Mouse (Mus musculus) E14TG2a.4 (cell line): Measurements from ENCODE around the gene Pfdn5.

Source experiments
- H3K27me3 ChIP-seq: 2 replicates; pipeline ENCODE4 v1.6.1; 2014; ENCODE audit warnings: low read length, control low read depth; ENCODE audit not compliant: insufficient read depth
- H3K36me3 ChIP-seq: 2 replicates; pipeline ENCODE4 v1.6.1; 2014; ENCODE audit warnings: low read length, control low read depth; ENCODE audit not compliant: insufficient read depth
- H3K4me1 ChIP-seq: replicated peaks from 2 replicates; pipeline ENCODE4 v1.6.1; 2014; ENCODE audit warnings: low read depth, low read length, control low read depth
- H3K4me3 ChIP-seq: replicated peaks from 2 replicates; pipeline ENCODE4 v1.5.1; 2014; ENCODE audit warnings: mild to moderate bottlenecking, low read length
- H3K9me3 ChIP-seq: 2 replicates; pipeline ENCODE4 v1.6.1; 2014; ENCODE audit warnings: low read length, control low read depth
- CTCF ChIP-seq: conservative IDR thresholded peaks from 2 replicates; pipeline ENCODE4 v1.5.1; 2014; ENCODE audit warnings: low read length
- NANOG ChIP-seq: IDR thresholded peaks from 2 replicates; pipeline ENCODE4 v1.6.1; 2014; ENCODE audit warnings: borderline replicate concordance, low read length, mixed read lengths
- POU5F1 ChIP-seq: IDR thresholded peaks from 2 replicates; pipeline ENCODE4 v1.6.1; 2014; ENCODE audit warnings: low read length, borderline replicate concordance

The Pfdn5 gene

DNA sequence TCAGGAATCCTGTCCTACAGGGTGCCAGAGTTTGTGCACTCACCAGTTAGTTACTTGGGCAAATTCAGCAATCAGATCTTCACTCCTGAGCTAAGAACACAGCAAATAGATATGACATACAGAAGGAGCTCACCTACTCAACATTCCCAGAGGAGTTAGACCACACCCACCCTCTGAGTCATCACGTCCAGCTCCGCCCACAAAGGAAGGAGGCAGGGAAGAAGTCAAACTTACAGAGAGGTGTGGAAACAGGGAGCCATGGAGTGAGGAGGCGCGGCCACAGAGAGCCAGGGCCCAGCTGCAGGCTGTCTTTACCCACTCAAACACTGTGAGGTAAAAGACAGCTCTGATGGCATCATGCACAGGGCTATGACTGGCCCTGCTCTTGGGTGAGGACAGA lies 20.5 kb downstream of the Pfdn5 start:
- Histone ChIP-seq H3K4me3 (no peak overlapping the region), H3K9me3 (no peaks in the 10 kb centered on the region), H3K4me1 (peaks cover 50% of the 10 kb centered on the region), H3K27me3 (no peaks in the 10 kb centered on the region), H3K36me3 (peaks cover 71% of the 10 kb centered on the region)
- TF ChIP-seq CTCF (no peak), NANOG (no peak), POU5F1 (no peak)

DNA sequence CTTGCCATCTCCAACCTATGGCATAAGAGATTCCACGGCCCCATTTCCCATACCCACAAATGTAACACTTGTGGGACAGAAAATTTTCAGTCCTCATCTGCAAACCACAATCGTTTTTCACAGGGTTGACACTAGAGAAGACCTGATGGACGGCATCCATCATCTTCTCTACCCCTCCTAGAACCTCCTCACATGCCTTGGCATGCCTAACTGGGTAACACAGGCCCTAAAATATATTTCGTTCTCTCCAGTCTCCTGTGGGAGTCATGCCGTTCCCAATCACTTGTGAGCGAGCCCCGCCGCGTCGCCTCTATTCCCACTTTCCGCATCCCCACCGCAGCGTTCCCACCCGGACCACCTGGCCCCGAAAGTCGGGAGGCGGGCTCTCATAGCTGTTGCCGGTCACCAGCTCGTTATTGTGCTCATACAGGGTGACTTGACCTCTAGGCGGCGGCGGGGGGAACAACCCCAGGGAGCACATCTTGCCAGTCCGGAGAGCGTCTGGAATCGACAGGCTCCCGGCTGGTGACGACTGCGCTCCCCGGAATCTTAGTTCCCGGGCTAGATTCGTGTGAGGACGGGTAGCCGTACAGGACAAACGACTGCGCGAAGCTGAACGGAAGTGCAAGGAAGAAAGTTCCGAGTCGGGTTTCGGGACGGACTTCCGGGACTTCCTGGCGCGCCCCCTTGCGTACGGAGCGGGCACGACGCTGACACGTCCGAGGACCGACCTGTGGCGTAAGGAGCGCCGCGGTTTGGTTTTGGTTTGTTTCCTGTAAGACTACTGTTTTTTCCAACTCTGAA lies 24.4 kb downstream of the Pfdn5 start, which contains the start of gene Aaas:
Gene Aaas (minus strand): TSS at position 634 of the 804 bp plus-strand sequence.
- peaks cover 46% of the 10 kb centered on the region for H3K4me1 ChIP-seq
- peaks cover 33% of the 10 kb centered on the region for H3K36me3 ChIP-seq
- no peak for TF ChIP-seq NANOG
- peak; percentile 59 for TF ChIP-seq CTCF
- no peak for TF ChIP-seq POU5F1
- H3K4me3 ChIP-seq, result peak within 1 kb of the TSS; percentile 98
- no peaks in the 10 kb centered on the region for H3K9me3 ChIP-seq
- H3K27me3 ChIP-seq, result peaks cover 12% of the 10 kb centered on the region

DNA sequence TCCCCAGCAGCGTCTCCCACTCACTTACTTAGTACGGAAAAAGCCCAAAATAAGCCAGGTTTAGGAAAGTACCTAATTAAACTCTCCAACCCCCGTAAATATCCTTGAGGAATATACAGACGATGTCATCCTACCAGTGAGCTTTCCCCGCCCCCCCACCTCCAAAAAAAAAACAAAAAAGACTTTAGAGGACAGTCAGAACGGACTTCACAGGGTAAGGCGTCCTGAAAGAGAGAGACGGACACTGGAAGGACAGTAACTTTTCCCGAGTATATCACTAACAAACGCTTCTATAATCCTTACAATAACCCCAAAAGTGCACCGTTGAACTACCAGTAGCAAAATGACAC lies 25.0 kb downstream of the Pfdn5 start:
- Histone ChIP-seq H3K36me3 (peaks cover 27% of the 10 kb centered on the region), H3K4me3 (peak overlapping the region; percentile 98), H3K4me1 (peaks cover 40% of the 10 kb centered on the region), H3K27me3 (peaks cover 17% of the 10 kb centered on the region), H3K9me3 (no peaks in the 10 kb centered on the region)
- TF ChIP-seq POU5F1 (no peak), NANOG (no peak), CTCF (no peak)

DNA sequence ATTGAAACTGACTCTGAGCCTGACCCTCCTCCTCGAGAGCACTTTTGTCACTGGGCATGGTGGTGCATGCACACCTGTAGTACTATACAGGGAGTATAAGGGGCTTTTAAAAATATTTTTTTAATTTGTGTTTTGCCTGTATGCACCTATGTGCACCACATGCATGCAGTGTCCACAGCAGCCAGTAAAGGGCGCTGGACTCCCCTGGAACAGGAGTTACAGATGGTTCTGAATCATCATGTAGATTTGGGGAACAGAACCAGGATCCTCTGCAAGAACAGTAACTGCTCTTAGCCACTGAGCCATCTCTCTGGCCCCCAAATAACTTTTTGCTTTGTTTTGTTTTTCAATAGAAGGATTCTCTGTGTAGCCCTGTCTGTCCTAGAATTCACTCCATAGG lies 26.3 kb downstream of the Pfdn5 start:
- TF ChIP-seq NANOG (no peak), CTCF (peak; percentile 17; the same call in 1 of the 2 replicates), POU5F1 (no peak)
- peaks cover 30% of the 10 kb centered on the region for H3K27me3 ChIP-seq
- peaks cover 40% of the 10 kb centered on the region for H3K4me1 ChIP-seq

DNA sequence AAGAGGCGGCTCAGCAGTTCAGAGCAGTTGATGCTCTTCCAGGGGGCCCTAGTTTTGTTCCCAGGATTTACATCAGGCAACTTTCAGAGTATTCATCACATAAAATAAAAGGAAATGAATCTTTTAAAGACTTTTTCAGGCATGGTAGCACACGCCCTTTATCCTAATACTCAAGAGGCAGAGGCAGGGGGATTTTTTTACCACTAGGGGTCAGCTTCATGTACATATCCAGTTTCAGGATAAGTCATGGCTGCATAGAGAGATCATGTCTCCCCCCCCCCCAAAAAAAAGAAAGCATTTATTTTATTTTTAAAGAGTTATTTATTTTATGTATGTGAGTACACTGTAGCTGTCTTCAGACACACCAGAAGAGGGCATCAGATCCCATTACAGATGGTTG lies 28.1 kb downstream of the Pfdn5 start:
- H3K27me3 ChIP-seq, result peaks cover 48% of the 10 kb centered on the region
- H3K4me1 ChIP-seq, result peaks cover 47% of the 10 kb centered on the region
- TF ChIP-seq POU5F1 (no peak), CTCF (peak; percentile 31), NANOG (no peak)
- H3K4me3 ChIP-seq, result no peak overlapping the region
- no peaks in the 10 kb centered on the region for H3K9me3 ChIP-seq
- peaks cover under 1% of the 10 kb centered on the region for H3K36me3 ChIP-seq

More for the DNA sequence above, 26.3 kb downstream of the Pfdn5 start:
- Histone ChIP-seq H3K9me3 (no peaks in the 10 kb centered on the region), H3K4me3 (no peak overlapping the region), H3K36me3 (peaks cover 15% of the 10 kb centered on the region)

DNA sequence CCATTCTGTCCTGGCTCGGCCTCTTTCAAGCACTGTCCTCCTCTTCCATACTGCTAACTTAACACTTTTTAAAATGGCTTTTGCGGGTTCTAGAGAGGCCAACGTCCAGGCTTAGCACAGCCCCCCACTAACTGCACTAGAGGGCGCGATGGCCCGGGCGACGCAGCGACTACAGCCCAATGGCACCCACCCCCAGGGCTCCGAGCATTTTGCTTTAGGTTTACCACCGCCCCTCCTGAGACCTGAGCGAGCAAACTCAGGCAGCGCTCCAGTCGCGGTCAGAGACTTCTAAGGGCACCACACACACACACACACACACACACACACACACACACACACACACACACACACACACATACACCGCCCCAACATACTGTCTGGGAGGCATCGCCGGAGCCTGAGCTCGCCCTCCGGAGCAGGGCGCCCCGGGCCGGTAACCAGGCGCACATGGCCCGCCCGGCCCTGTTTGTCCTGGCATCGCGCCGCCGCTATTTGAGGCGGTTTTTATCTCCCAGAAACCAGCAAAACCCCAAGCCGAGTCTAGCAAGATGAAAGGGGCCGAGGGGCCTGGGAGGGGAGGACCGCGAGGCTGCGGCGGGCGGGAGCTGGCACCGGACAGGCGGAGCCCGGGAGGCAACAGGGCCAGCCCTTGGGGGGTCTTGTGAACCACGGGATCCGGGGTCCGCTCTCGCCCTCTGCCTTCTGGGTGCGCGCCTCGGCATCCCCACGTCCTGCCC lies 29.4 kb downstream of the Pfdn5 start:
- no peak for TF ChIP-seq NANOG

DNA sequence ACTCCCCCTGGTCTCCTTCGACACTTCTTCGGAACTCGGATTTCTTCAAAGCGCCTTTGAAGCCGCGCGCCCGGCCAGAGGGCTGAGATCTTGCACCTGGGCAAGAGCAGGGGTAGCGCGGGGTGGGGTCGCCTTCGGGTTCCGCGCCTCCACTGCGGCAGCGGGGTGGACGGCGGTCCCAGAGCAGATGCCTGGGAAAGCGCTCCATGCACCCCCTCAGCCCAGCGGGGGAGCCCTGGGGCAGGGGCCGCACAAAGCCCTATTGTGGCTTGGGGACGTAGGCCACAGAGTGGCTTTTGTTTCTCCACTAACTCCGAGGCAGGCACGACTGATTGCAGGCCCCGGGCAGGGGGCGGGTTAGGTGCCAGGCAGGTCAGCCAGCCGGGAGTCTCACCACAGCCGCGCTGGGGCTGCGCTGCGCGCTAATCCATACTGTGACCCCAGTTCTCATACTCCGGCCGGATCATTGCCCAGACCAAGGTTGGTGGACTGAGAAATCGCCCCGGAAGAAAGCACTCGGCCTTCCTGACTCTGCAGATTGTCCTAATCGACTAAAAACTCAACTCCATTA lies 30.0 kb downstream of the Pfdn5 start:
- Histone ChIP-seq H3K9me3 (no peaks in the 10 kb centered on the region), H3K4me1 (peaks cover 44% of the 10 kb centered on the region), H3K4me3 (peak overlapping the region; percentile 83), H3K36me3 (no peaks in the 10 kb centered on the region), H3K27me3 (peaks cover 65% of the 10 kb centered on the region)
- no peak for TF ChIP-seq NANOG
- no peak for TF ChIP-seq POU5F1
- TF ChIP-seq CTCF, result no peak

More for the DNA sequence above, 29.4 kb downstream of the Pfdn5 start:
- Histone ChIP-seq H3K27me3 (peaks cover 61% of the 10 kb centered on the region), H3K4me1 (peaks cover 46% of the 10 kb centered on the region), H3K36me3 (no peaks in the 10 kb centered on the region), H3K4me3 (peak overlapping the region; percentile 83), H3K9me3 (no peaks in the 10 kb centered on the region)

DNA sequence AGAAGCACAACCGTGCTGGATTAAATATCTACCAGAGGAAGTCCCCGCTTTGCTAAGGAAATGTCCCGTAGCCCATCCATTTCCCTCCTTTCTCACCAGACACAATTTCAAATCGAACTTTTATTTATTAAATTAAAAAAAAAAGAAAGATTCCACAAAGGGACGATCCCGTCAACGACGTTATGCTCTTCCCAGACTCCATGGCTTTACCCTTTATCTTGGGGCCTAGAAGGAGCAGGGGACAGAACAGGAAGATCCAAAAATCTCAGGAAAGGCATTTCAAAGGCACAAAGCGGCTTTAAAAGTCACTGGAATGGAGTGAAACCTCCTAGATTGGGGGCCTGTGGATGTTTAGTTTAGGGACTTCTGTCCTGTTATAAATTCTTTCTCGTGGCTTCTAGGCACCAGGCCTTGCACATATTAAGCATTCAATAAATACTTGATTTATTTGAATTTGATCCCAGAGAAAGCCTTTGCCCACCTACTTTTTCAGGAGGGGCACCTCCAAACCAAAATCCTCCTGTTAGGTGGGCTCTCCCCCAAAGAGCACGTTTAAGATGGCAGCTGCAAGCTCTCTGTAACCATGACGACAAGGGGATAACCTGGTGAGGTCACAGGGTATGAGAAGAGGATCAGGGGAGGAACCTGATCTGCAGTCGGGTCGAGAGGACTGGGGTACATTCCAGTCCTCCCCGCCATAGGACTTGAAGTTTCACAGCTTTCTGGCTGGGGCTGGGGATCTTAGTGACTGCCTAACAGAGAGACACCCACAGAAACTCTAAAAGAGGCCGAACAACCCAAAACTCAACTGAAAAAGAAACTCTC lies 30.8 kb downstream of the Pfdn5 start:
- Histone ChIP-seq H3K4me1 (peaks cover 39% of the 10 kb centered on the region), H3K36me3 (no peaks in the 10 kb centered on the region), H3K9me3 (no peaks in the 10 kb centered on the region), H3K27me3 (peaks cover 70% of the 10 kb centered on the region), H3K4me3 (peak overlapping the region; percentile 83)
- TF ChIP-seq NANOG, result no peak
- no peak for TF ChIP-seq POU5F1
- TF ChIP-seq CTCF, result no peak
